Mouse (Mus musculus): ENCODE results near the gene Slc38a11.

Gene Slc38a11

DNA sequence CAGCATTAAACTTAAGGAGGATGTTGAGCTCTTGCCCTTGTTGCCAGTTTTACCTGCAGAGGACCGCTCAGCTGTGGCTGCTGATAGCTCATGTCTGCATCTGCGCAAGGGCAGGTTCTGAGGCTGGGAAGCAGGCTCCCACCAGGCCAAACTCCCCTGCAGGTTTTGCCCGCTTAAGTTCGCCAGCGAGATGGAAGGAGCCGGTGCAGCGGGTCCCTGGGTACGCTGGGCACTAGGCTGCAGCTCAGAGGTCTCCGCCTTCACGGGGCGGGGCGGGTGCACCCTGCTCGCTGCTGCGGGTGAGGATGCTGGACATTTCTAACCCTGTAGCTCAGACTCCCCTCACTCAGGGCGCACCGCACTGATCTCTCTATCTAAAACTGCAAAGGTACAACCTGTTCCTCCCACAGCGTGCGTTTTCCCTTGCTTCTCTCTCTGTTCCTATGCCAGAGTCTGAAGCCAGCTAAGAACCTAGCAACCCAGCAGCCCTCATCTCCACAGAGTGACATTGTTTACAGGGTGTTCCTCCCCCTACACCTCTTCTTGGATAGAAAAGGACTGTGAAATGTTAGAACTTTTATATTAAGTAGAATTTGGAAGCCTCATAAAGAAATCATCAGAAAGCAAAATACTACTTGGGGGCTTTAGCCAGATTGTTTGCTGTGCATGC is at the start of gene Slc38a11:
Gene Slc38a11 (minus strand): TSS at position 207 of the 670 bp plus-strand sequence.
- peak; percentile 67 for DNase-seq

DNA sequence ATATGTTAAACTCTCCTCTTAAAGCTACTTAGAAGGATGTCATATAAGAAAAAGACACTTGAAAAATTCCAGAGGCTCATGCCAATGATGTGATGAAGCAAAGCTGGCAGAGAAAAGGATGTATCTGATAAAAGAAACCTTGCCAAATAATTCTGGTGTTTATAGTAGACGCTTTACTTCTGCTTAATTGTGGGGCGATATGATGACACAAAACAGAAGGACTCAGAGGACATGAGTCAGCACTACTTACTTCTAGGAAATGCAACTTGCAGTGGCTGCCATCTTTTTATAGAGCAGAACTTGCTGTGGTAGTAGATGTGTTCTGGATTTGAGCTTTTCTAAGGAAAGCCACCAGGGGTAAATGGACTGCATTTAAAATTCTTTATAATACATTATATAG is 43.3 kb upstream of the Slc38a11 start:
- DNase-seq = no peak

DNA sequence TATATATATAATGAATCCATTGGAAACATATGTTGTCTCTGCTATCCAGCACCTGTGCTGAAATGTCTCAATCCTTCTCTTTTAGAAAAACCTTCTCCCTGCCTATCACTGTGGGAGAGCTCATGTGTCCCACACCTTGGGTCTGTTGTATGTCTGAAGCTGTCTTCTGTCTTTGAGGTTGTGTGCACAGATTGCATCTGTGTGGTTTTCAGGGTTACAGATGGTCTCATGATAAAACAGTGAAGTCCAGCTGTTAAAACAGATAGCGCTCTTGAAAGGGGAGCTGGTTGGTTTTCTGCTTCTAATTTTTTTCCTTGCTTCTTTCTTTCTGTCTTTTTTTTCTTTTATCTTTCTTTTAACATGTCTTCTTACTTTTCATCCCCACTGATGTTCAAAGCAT is 41.6 kb upstream of the Slc38a11 start:
- DNase-seq = no peak

DNA sequence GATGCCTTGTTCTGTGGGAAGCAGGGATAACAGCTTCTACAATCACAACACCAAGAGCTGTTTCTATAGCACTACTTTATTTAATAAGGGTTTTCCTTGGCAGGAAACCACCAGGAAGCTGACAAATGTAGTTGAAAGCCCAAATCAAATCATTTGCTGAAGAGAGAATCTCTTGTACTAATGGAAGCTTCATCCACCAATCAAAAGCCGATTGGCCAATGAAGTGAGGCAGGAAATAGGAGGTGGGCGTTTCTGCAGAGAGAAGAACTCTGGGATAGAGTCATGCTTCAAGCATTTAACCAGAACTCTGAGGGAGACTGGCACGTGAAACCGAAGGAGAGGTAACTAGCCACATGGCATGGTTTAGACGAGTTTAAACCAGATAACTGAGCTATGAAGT is 38.2 kb upstream of the Slc38a11 start:
- DNase-seq = no peak

DNA sequence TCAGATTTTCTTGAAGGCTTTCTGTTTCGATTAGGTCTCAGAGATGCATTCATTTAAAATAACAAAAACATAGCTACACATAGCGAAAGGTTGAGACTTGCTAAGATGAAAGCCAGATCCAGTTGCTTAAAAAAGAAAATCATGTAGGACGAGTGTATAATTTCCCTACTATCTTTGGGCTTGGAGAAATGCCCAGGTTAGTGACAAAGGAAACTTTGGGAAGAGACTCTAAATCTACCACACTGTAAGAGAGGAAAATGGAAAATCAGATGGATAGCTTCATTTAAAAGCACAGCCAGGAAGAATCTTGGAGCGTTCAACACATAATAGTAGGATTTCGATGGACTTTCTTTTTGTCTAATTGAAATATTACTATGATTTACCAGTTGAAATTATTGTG is 36.1 kb upstream of the Slc38a11 start:
- no peak for DNase-seq

DNA sequence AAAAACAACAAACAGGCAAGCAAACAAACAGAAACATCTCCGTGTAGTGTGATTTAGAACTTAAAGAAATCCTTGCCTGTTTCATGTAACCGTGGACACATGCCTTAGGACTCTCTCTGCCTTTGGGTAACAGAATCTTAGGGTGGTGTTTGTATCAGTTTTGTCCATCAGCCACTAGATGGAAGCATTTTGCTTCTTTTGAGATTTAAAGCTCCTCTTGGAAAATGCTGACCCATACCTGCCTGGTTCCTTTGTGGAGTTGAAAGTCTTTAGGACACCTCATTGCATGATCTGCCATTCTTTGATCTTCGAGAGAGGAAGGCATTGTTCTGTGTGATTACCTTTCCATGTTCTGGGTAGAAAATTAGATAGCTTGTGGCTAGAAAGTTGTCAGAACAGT is 32.3 kb upstream of the Slc38a11 start:
- peak; percentile 70 for DNase-seq

DNA sequence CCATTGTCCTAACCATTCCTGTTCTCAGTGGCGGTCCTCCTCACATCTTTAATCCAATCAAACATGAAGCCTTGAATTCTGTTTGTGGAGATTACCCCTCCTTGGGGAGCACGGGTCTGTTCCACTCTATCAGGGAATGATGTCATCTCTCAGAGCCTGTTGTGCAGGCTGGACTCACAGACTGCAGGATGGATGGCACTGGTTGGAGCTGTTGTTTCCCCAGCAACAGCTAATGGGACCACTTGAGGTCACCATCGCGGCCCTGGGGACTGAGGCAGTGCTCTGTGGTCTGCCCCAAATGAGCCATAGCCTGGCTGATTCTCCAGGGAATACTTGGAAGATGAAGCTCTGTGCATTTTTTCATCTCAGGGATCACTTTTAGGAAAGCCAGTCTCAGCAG is 29.2 kb upstream of the Slc38a11 start:
- peak; percentile 16 for DNase-seq

DNA sequence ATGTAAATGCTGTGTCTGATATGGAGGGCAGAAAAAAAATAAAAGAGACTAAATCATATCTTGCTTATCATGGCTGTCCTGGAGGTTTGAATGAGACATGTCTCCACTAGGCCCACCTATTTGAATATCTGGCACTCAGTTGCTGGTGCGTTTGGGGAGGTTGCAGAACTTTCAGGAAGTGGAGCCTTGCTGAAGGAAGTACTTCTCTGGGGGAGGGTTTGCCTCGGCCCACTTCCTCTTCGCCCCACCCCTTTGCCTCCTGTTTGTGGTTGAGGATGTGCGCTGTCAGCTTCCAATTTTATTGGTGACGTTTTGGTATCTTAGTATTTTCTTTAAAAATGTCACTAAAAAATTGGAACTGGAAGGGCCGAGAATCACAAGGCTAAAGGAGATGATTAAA is 27.5 kb upstream of the Slc38a11 start:
- DNase-seq = no peak

DNA sequence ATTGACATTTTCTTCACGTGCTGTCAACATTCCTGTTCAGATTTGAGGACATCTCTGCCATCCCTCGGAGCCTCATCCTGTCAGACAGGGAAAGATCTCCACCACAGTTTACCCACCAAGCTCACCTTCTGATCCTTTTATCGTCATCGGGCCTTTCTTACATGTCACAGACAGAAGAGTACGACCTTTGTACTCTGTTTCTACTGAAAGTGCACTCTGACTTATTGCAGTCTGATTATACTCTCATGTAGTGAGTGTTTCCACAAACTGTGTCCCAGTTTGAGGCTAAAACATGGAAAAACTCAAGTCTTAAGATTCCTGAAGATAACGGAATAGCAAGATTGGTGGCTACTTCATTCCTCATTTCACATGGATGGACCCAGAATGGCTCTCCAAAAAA is 21.0 kb upstream of the Slc38a11 start:
- no peak for DNase-seq

DNA sequence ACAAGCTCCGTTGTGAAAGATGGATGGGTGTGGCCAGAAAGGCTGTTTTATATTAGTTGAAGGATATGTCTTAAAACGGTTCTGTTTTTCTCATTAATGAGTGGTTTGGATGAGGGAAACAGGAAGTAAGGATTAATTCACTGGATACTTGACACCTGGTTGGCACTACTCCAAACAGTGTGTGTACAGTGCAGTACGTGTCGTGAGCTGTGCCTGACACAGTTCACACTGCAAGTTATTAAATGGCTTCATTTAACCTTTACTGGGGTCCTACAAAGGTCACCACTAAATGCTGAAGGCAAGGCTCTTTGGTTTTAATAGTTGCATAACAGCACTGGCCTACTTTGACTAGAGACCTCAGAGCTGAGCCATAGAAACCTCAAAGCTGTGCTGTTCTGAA is 18.7 kb upstream of the Slc38a11 start:
- DNase-seq = peak; percentile 49

DNA sequence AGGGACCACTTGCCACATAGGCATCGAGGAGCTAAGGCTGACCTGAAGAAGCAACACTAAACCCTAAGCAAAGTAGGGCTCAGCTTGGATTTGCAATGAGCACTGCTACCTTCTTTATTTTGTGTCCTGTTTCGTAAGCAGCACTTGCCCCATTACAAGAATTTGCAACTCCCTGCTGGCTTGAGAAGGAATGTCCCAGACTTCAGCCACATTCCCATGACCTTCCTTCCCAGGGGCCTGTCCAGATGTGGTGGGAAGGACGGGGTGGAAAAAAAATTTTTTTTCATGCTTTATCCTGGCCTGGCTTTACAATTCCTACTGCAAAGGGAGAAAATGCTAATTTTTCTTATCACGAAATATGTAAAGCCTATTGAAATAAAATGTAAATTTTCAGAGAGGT is 14.6 kb upstream of the Slc38a11 start:
- peak; percentile 20 for DNase-seq

DNA sequence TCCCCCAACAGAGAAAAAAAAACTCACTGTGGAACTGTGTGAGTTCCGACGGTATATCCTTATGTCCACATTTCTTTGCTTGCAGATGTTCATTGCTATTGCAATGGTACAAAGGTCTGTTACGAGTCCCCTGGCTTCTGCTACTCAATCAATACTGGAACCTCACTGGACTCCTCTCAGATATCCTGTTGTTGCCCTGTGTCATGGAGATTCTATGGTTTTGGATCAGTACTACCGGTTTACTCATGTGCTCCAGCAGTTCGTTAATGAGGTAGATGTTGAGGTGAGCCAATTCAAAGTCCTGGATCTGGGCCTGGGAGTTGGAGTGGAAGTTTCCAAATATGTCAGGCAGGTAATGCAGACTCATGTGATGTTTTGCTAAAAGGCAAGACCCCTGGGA is 10.6 kb upstream of the Slc38a11 start:
- no peak for DNase-seq

DNA sequence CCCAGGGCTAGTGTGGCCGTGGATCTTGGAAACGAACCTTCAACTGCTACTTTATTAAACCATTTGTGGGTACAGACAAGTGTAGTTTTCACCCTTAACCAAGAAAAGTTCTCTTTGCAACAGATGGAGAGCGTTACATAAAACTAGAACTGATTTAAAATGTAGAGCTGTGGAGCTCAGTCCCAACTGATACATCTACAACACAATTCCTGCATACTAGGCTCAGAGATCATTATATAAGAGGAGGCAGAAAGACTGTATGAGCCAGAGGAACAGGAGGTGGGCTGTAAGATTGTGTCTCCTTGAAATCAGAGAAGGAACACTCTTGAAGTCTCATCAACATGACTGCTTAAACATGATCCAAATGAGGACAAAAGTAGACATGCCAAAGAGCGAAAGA is 9.2 kb upstream of the Slc38a11 start:
- no peak for DNase-seq

DNA sequence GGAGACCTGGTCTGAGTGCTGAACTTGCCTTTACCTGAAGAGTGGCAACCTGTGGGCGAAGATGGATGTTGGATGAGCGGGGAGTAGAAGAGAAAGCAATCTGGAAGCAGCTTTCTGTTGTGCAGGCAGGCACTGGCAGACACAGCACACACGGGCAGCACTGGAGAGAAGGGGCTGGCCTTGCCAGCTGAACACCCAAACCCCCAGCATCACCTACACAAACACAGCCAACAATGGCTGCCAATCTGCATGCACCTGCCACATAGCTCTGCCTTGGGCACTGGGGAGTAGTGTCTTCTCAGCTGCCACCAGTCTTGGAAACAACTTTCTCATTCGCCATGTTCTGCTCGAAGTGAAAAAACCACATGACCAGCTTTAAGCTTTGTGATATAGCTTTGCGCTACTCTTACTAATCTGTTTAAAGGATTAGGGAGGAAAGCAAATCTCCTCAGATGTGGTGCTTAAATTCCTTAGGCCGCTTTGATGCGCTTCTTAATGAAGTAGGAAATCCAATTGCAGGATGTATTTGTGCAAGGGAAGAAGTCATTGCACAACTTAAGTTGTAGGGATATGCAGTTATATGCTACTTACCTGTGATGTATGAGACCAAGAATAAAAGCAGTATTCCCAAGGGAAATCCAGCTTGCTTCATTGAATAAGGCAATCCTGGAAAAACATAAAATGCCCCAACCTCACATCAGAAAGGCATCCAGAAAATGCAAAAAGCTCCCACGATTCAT is 2.9 kb downstream of the Slc38a11 start:
- no peak for DNase-seq

DNA sequence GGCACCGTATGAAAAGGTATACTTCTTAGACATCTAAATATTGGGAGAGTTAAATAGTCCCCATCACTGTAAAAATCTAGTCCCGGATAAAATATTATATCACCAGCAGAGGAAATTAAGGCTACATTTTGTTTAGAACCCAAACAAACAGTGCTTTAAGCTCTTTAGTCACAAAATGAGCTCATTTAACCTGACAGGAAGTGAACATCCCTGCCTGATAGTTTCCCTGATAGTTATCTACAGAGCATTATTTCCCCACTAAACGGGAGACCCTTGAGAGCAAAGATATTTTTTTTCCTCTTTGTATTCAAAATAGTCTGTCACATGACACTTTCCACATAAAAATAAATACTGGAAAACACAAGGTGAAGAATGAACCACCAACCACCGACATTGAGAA is 16.5 kb downstream of the Slc38a11 start:
- DNase-seq = no peak

DNA sequence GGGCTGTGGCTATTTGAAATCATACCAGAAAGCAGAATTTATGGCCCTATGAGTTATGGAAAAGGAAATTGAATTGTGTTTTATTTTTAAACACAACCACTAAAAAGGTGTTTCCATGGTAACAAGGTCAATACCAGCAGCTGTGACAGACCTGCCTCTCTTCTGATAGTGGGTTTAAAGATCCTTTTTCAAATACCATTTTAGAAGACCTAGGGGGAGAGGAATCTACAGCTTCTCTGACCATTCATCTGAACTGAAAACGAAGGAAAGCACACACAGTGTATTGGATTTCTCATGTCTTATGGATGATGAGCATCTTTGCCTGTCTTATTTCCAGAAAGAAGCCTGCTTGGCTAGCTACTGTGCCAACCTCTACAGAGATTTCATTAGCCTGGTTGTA is 16.9 kb downstream of the Slc38a11 start:
- no peak for DNase-seq

DNA sequence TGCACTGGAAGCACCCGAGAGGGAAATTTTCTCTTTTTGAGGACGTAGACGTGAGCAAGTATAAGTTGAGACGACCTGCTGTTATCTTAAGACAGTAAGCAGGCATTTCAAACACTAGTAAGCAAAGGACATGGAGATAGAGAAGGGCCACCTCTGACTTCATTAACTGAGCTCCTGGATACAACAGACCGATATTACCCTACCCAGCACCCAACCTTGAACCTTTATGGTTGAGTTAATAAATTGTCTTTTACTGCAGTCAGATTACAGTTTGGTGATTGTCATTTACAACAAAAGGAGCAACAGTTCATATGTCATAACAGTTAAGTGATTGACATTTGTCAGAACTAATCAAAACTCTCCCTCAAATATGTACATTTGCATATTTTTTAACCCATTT is 17.8 kb downstream of the Slc38a11 start:
- no peak for DNase-seq

DNA sequence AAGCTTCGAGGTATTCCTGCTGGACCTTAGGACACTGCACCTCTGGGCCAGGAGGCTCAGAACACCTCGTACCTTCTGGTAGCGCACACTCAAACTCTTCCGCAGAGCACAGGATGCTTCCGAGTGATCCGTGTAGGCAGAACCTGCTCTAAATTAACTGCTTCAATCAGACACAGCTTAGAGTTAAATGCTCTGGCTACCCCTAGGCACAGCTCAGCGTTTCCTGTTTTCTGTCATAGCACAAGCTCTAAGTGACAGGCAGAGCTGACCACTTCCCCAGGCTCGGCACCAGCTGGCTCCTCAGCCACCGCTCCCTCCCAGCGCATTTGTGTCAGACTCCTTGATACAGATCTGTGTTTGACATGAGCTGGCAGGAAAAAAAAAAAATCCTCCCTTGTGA is 21.8 kb downstream of the Slc38a11 start:
- peak; percentile 46 for DNase-seq

DNA sequence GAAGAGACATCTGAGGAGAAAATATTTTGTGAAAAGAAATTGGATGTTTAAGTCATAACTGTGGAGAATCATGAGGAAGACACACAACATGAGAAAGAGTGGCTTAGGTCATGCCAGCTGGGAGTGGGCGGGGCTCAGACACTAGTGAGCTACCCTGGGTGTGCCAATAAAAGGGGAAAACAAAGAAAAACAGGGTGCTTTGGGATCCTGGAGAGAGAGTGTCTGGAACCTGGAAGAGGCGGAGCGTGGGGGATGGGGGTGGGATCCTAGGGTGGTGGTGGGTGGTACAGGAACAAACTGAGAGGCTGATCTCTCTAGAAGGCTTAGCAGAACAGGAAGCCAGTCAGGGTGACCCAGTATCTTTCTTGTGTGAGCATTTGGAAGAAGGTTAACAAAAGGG is 23.0 kb downstream of the Slc38a11 start:
- no peak for DNase-seq

DNA sequence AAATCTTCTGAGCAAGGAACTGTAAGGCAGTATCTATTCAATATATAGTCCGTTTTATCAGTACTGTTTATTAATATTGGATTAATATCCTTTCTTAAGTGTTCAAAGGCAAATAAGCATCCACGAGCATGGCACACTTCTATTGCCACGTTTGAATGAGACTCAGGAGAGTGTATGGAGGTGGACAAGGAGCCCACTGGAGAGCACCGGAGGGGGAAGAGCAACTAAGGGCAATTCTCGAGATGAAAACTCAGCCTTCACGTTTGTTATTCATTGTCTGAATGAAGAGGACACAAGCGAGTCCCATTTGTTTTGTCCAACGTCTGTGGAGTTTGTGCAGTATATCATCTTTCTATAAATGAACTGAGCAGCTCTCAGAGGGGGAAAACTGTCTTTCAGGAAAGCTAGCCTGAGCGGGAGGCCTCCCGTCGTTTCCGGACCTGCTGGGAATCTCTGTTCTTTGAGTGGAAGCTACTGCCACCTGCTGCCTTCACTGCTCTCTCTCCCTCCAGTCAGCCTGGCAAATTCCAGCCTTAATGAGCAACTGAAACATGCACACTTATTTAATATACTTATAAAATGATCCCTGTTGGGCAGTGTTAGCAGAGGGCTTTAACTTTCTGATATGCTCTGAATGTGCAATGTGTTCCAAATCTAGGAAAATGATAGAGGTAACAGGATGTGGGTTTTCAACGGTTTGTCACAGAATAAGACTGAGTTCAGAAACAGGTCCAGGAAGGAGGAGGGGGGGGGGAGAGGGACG is 26.3 kb downstream of the Slc38a11 start:
- peak; percentile 79 for DNase-seq

DNA sequence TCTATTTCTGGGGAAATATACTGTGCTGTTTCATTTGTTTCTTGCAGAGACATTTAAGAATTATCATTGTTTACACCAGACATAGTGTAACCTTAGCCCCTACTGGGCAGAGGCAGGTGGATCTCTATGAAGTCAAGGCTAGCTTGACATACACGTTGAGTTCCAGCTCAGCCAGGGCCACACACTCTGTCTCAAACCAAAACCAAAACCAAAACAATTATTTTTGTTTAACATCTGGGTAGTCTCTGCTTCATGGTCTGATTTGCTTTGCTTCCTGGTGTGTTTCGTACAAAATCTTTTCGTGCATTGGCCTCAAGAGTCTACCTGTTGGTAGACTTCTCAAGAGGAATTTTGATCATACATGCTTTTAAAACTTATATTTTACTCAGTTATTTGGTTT is 27.2 kb downstream of the Slc38a11 start:
- DNase-seq = no peak

DNA sequence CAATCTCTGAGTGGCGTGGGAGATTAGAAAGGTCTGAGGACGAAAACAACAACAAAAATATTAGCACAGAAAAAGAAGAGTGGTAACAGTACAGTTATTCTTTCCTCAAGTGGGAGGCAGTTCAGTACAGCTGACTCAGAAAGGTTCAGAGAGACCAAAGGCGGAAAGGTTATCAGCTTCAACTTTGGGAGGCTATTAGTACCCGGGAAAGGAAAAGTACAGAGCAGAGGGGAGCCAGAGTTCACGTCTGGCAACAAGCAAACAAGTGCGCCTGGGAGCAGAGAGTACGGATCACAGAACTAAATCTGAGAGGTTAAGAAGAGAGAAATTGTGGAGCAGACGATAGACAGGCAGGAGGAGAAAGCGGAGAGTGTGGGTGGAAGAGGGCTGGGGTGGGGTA is 29.7 kb downstream of the Slc38a11 start:
- no peak for DNase-seq

DNA sequence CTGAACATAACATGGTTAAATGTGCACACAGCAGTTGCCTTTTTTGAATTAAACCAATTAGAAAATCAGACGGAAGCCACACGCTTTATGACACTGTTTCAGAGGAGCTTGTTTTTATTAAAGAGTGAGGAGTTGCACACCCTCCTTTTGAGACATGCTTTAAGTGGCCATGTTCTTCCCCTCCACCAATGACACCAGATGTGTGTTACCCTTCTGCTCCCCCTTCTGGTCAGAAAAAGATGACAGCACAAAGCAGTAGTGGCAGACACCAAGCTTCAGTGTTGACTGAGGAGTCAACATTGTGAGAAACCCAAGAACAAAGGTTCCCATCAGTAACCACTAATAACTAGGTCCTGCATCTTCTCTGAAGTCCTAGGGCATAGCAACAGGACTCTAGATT is 32.5 kb downstream of the Slc38a11 start:
- peak; percentile 59 for DNase-seq

Measured in embryo, embryonic 11 days (tissue).